Mouse (Mus musculus): ENCODE results near the gene Zfp65. TPM values are rescaled to one million over a fixed set of nuclear protein-coding genes. Genes with fewer than 3 reads are reported as not detected.

Gene Zfp65
- total RNA-seq, 2 experiments from 2014 or later = 13.8 to 14.7 TPM

Other genes with a start within 250 kb of the Zfp65 start
- 10 to 100 TPM; 14.8 to 19.0 TPM for gene Zfp874b, start 244.9 kb downstream of the Zfp65 start, total RNA-seq (2021)
- 1 to 10 TPM; 8.6 to 9.9 TPM for gene Zfp58, start 228.6 kb downstream of the Zfp65 start, total RNA-seq (2021)
- gene Gm26965, start 203.0 kb downstream of the Zfp65 start, total RNA-seq (2021) = under 1 TPM in 1 of 2 experiments, not detected in 1; 0.81 TPM
- 10 to 100 TPM; 18.7 to 20.7 TPM for gene Zfp87, start 203.0 kb downstream of the Zfp65 start, total RNA-seq (2021)
- 10 to 100 TPM in 1 of 2 experiments, 1 to 10 TPM in 1; 9.5 to 11.0 TPM for gene Zfp748, start 175.3 kb downstream of the Zfp65 start, total RNA-seq (2021)
- gene Zfp729b, start 119.5 kb downstream of the Zfp65 start, total RNA-seq (2021) = 1 to 10 TPM; 7.7 to 8.1 TPM
- gene Gm49345, start 91.4 kb downstream of the Zfp65 start, total RNA-seq (2021) = 1 to 10 TPM; 1.3 to 3.7 TPM
- 1 to 10 TPM; 9.1 to 10.0 TPM for gene Zfp729a, start 91.4 kb downstream of the Zfp65 start, total RNA-seq (2021)
- 10 to 100 TPM; 20.9 to 21.8 TPM for gene Zfp738, start 42.1 kb downstream of the Zfp65 start, total RNA-seq (2021)
- 1 to 10 TPM; 7.0 to 7.8 TPM for gene Zfp85, start 26.1 kb upstream of the Zfp65 start, total RNA-seq (2021)
- gene Zfp493, start 50.5 kb upstream of the Zfp65 start, total RNA-seq (2021) = 1 to 10 TPM; 4.0 to 4.5 TPM
- gene Zfp273, start 84.6 kb upstream of the Zfp65 start, total RNA-seq (2021) = 1 to 10 TPM; 7.8 to 8.3 TPM
- 1 to 10 TPM; 7.6 to 9.3 TPM for gene Gm10037, start 101.9 kb upstream of the Zfp65 start, total RNA-seq (2021)
- gene BC048507, start 134.2 kb upstream of the Zfp65 start, total RNA-seq (2021) = not detected

All from layer of hippocampus, adult 18-20 months (tissue).